28 mouse cellular contexts compared by ENCODE assay signal in the genomic region with DNA sequence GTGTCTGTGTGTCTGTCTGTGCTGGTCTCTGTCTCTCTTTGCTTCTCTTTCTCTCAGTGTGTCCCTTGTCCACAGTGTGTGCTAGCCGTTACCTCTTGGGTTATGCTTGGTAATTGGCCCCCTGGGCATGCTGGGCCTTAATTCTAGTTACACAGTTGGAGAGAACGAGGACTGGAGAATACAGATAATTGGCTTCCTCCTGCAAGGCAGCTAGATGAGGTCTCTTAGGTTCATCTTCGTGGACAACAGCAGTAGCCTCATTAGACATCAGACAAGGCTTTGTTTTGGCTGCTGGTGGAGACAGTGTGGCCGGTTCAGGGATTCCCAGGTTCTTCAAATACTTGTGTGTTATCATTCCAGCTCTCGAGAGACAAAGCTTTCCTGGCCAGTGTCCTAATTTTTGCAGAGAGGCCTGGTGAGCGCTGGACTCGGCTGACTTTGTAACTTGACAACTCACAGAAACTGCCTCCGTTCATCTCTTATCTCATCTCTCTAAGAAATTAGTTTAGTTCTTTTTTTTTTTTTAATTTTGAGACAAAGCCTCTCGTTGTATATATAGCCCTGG. TPM values are rescaled to one million over a fixed set of nuclear protein-coding genes. Genes with fewer than 3 reads are reported as not detected.
DNase-seq lines count a peak whose midpoint lies in the region; ATAC-seq lines count a peak whose summit lies in the region.
"Had no signal": no experiment of that assay in that cellular context is flagged by ENCODE, and none has a peak within 500 bp of the region (broad histone marks: within the 10 kb centered on the region; RNA-seq: fewer than 3 reads in every experiment).

No protein-coding gene starts in this region.

- 10% methylated on average over 9 of the region's 9 CpGs for WGBS in heart, embryonic 14.5 days

- H3K4me1 ChIP-seq in heart, embryonic 14.5 days (ENCODE audit: control insufficient read depth in 2 of 2, insufficient read depth in 2 of 2, low read length in 2 of 2), result peaks cover 19% of the 10 kb centered on the region in 2 experiments
- H3K4me1 ChIP-seq: embryonic facial prominence, embryonic 15.5 days; forebrain, embryonic 12.5 days; limb, embryonic 12.5 days; liver, embryonic 15.5 days; midbrain, embryonic 15.5 days; neural tube, embryonic 15.5 days had no signal

- no peak overlapping the region for H3K4me3 ChIP-seq in heart, embryonic 14.5 days (ENCODE audit: control insufficient read depth in 1 of 2, insufficient read depth in 1 of 2, low read depth in 1 of 2, low read length in 2 of 2)
- H3K4me3 ChIP-seq: embryonic facial prominence, embryonic 15.5 days; forebrain, embryonic 12.5 days; heart, adult 2 months; left cerebral cortex, adult 2 months; limb, embryonic 12.5 days; liver, embryonic 15.5 days; midbrain, embryonic 15.5 days; neural tube, embryonic 15.5 days had no signal

- peak overlapping the region; percentile 7; the same call in 1 of the 2 replicates for H3K4me2 ChIP-seq in heart, embryonic 14.5 days (ENCODE audit: low read length)
- H3K4me2 ChIP-seq: embryonic facial prominence, embryonic 15.5 days; forebrain, embryonic 12.5 days; limb, embryonic 12.5 days; liver, embryonic 15.5 days; lung, embryonic 14.5 days; midbrain, embryonic 15.5 days; neural tube, embryonic 15.5 days had no signal

- ATAC-seq in heart, embryonic 14.5 days (ENCODE audit: insufficient number of reproducible peaks, insufficient read depth, low FRiP score, low read depth), result no peak
- ATAC-seq: activated CD4-positive, CD25-positive, alpha-beta regulatory T cell, adult 4 months; hindbrain, embryonic 16.5 days; midbrain, embryonic 15.5 days had no signal

- H3K9ac ChIP-seq in heart, embryonic 14.5 days (ENCODE audit: low read length), result no peak overlapping the region
- H3K9ac ChIP-seq: embryonic facial prominence, embryonic 15.5 days; forebrain, embryonic 12.5 days; limb, embryonic 12.5 days; liver, embryonic 15.5 days; lung, embryonic 14.5 days; midbrain, embryonic 15.5 days; neural tube, embryonic 15.5 days had no signal

- H3K9me3 ChIP-seq in heart, embryonic 14.5 days (ENCODE audit: control insufficient read depth, low read length), result no peaks in the 10 kb centered on the region
- H3K9me3 ChIP-seq: embryonic facial prominence, embryonic 15.5 days; forebrain, embryonic 12.5 days; limb, embryonic 12.5 days; liver, embryonic 15.5 days; midbrain, embryonic 15.5 days; neural tube, embryonic 15.5 days had no signal

- no peak overlapping the region for H3K27ac ChIP-seq in heart, embryonic 14.5 days (replicated peaks in 1 of 2; ENCODE audit: control insufficient read depth in 1 of 2, insufficient read depth in 1 of 2, low read depth in 2 of 2, low read length in 2 of 2)
- H3K27ac ChIP-seq: embryonic facial prominence, embryonic 15.5 days; forebrain, embryonic 12.5 days; heart, adult 2 months; kidney, postnatal 0 days; left cerebral cortex, adult 2 months; limb, embryonic 12.5 days; liver, embryonic 15.5 days; midbrain, embryonic 15.5 days; neural tube, embryonic 15.5 days had no signal

- intact Hi-C loops in heart, postnatal 36 days (cut with DNase I), result no loop called here

- H3K36me3 ChIP-seq in heart, embryonic 14.5 days (ENCODE audit: control insufficient read depth, insufficient read depth, low read length), result no peaks in the 10 kb centered on the region
- H3K36me3 ChIP-seq: embryonic facial prominence, embryonic 15.5 days; forebrain, embryonic 12.5 days; limb, embryonic 12.5 days; liver, embryonic 15.5 days; midbrain, embryonic 15.5 days; neural tube, embryonic 15.5 days had no signal

- H3K27me3 ChIP-seq in heart, embryonic 14.5 days (ENCODE audit: control insufficient read depth, insufficient read depth, low read length), result no peaks in the 10 kb centered on the region
- H3K27me3 ChIP-seq: embryonic facial prominence, embryonic 15.5 days; forebrain, embryonic 12.5 days; liver, embryonic 15.5 days; midbrain, embryonic 15.5 days; neural tube, embryonic 15.5 days had no signal

- peak; percentile 86 for DNase-seq in heart, adult 11 months
- no peak for DNase-seq in heart, postnatal 36 days
- peak; percentile 42 for DNase-seq in ovary, adult 18-20 months (ENCODE audit: low spot score)
- DNase-seq in ovary, postnatal 14 days (ENCODE audit: low spot score), result no peak
- peak; percentile 60 for DNase-seq in retina, postnatal 1 day
- no peak for DNase-seq in layer of hippocampus, postnatal 10 days (ENCODE audit: low spot score in 2 of 2)
- no peak for DNase-seq in layer of hippocampus, postnatal 36 days
- DNase-seq: adrenal gland, adult 2 months; cerebellum, adult 11-12 months; cerebellum, postnatal 10 days; gastrocnemius, postnatal 25 days; kidney, adult 18-20 months; layer of hippocampus, adult 9-11 months; lung, embryonic 14.5 days; lung, postnatal 14 days; thymus, postnatal 4 days had no signal

RNA-seq across cellular contexts. Expression of a gene that starts 12.2 kb away (rescaled TPM):
- total RNA-seq in heart, postnatal 36 days (2021), result 1 to 10 TPM; 6.3 to 6.4 TPM
- 4.4 and 5.6 TPM in 2 replicates for polyA plus RNA-seq in heart, embryonic 14.5 days (2014; fragmentation: Nextera tagmentation; extraction: Ambion mirVana)
- 10 to 100 TPM; 95.3 to 97.8 TPM for total RNA-seq in layer of hippocampus, postnatal 10 days (2021)
- 10 to 100 TPM; 89.9 to 91.7 TPM for total RNA-seq in layer of hippocampus, postnatal 36 days (2021)

RNA-seq across cellular contexts. Expression of a gene that starts 31.4 kb away (rescaled TPM):
- total RNA-seq in heart, postnatal 36 days (2021), result 1 to 10 TPM; 6.5 to 8.3 TPM
- polyA plus RNA-seq in heart, embryonic 14.5 days (2014; fragmentation: Nextera tagmentation; extraction: Ambion mirVana), result 7.8 and 8.7 TPM in 2 replicates
- total RNA-seq in layer of hippocampus, postnatal 10 days (2021), result 10 to 100 TPM; 53.9 to 57.8 TPM
- total RNA-seq in layer of hippocampus, postnatal 36 days (2021), result 10 to 100 TPM; 81.5 to 81.7 TPM

Comparison
In these comparisons a context has a peak if more than half of its experiments do, and no peak if none do; other contexts are left out.
1. DNase-seq: peak in heart, adult 11 months (single experiment), ovary, adult 18-20 months (single experiment) and retina, postnatal 1 day (single experiment); none in heart, postnatal 36 days (0 of 2), ovary, postnatal 14 days (single experiment), layer of hippocampus, postnatal 10 days (0 of 2) and layer of hippocampus, postnatal 36 days (0 of 2).
2. RNA of a gene that starts 12.2 kb away (total RNA-seq): 95.3 to 97.8 TPM in layer of hippocampus, postnatal 10 days and 89.9 to 91.7 TPM in layer of hippocampus, postnatal 36 days; 6.3 to 6.4 TPM in heart, postnatal 36 days; every median in the first group is over 10 times any median in the second.
3. RNA of a gene that starts 31.4 kb away (total RNA-seq): 81.5 to 81.7 TPM in layer of hippocampus, postnatal 36 days and 53.9 to 57.8 TPM in layer of hippocampus, postnatal 10 days; 6.5 to 8.3 TPM in heart, postnatal 36 days; every median in the first group is over 4 times any median in the second.